Mouse (Mus musculus): ENCODE measurements around the gene St3gal5. TPM values are rescaled to one million over a fixed set of nuclear protein-coding genes. Genes with fewer than 3 reads are reported as not detected.

St3gal5 gene
- polyA plus RNA-seq, 1 experiment from 2014 or later: 28.8 TPM

- no peaks in the 10 kb centered on the region for H3K36me3 ChIP-seq (replicated peaks; ENCODE audit: control insufficient read depth, insufficient read depth, low read depth, low read length)
Observed at GRCm38 (mm10) chr6:72139508-72140193, 42.3 kb downstream of the St3gal5 start.

GRCm38 (mm10) chr6:72140371-72140770 lies 43.0 kb downstream of the St3gal5 start:
- H3K27ac ChIP-seq (replicated peaks; ENCODE audit: low read depth, low read length): no peak overlapping the region
- no peaks in the 10 kb centered on the region for H3K9me3 ChIP-seq (replicated peaks; ENCODE audit: control insufficient read depth, low read length)
- H3K9ac ChIP-seq (replicated peaks; ENCODE audit: low read length): no peak overlapping the region
- WGBS: 82% methylated on average over 8 of the region's 8 CpGs
- H3K27me3 ChIP-seq (ENCODE audit: control insufficient read depth, insufficient read depth, low read length): no peaks in the 10 kb centered on the region
- H3K4me2 ChIP-seq (ENCODE audit: low read depth, low read length): no peak overlapping the region
- DNase-seq (ENCODE audit: low spot score): no peak
- no peak overlapping the region for H3K4me3 ChIP-seq (ENCODE audit: low read depth, low read length)
- ATAC-seq (replicated peaks; ENCODE audit: insufficient number of reproducible peaks, low FRiP score, low TSS enrichment, low read depth): no peak
- H3K4me1 ChIP-seq (ENCODE audit: control insufficient read depth, insufficient read depth, low read length): no peaks in the 10 kb centered on the region
- no peaks in the 10 kb centered on the region for H3K36me3 ChIP-seq (replicated peaks; ENCODE audit: control insufficient read depth, insufficient read depth, low read depth, low read length)

More at GRCm38 (mm10) chr6:72139508-72140193, 42.3 kb downstream of the St3gal5 start:
- Histone ChIP-seq H3K27ac (replicated peaks; ENCODE audit: low read depth, low read length) (no peak overlapping the region), H3K4me1 (ENCODE audit: control insufficient read depth, insufficient read depth, low read length) (no peaks in the 10 kb centered on the region), H3K9me3 (replicated peaks; ENCODE audit: control insufficient read depth, low read length) (no peaks in the 10 kb centered on the region), H3K4me3 (ENCODE audit: low read depth, low read length) (no peak overlapping the region), H3K9ac (replicated peaks; ENCODE audit: low read length) (no peak overlapping the region), H3K4me2 (ENCODE audit: low read depth, low read length) (no peak overlapping the region), H3K27me3 (ENCODE audit: control insufficient read depth, insufficient read depth, low read length) (no peaks in the 10 kb centered on the region)
- WGBS: 86% methylated on average over 9 of the region's 9 CpGs
- DNase-seq (ENCODE audit: low spot score): no peak
- no peak for ATAC-seq (replicated peaks; ENCODE audit: insufficient number of reproducible peaks, low FRiP score, low TSS enrichment, low read depth)

GRCm38 (mm10) chr6:72141191-72141590 lies 43.8 kb downstream of the St3gal5 start:
- WGBS: 51% methylated on average over 10 of the region's 10 CpGs

GRCm38 (mm10) chr6:72142561-72142960 lies 45.2 kb downstream of the St3gal5 start:
- Histone ChIP-seq H3K4me2 (ENCODE audit: low read depth, low read length) (no peak overlapping the region), H3K27ac (replicated peaks; ENCODE audit: low read depth, low read length) (no peak overlapping the region)

More at GRCm38 (mm10) chr6:72141191-72141590, 43.8 kb downstream of the St3gal5 start:
- DNase-seq (ENCODE audit: low spot score) (no peak), ATAC-seq (replicated peaks; ENCODE audit: insufficient number of reproducible peaks, low FRiP score, low TSS enrichment, low read depth) (no peak)
- Histone ChIP-seq H3K4me2 (ENCODE audit: low read depth, low read length) (no peak overlapping the region), H3K4me3 (ENCODE audit: low read depth, low read length) (no peak overlapping the region), H3K27ac (replicated peaks; ENCODE audit: low read depth, low read length) (no peak overlapping the region), H3K4me1 (ENCODE audit: control insufficient read depth, insufficient read depth, low read length) (no peaks in the 10 kb centered on the region), H3K9me3 (replicated peaks; ENCODE audit: control insufficient read depth, low read length) (no peaks in the 10 kb centered on the region), H3K9ac (replicated peaks; ENCODE audit: low read length) (no peak overlapping the region), H3K27me3 (ENCODE audit: control insufficient read depth, insufficient read depth, low read length) (no peaks in the 10 kb centered on the region), H3K36me3 (replicated peaks; ENCODE audit: control insufficient read depth, insufficient read depth, low read depth, low read length) (no peaks in the 10 kb centered on the region)

GRCm38 (mm10) chr6:72144353-72144752 lies 47.0 kb downstream of the St3gal5 start:
- H3K4me3 ChIP-seq (ENCODE audit: low read depth, low read length): no peak overlapping the region
- ATAC-seq (replicated peaks; ENCODE audit: insufficient number of reproducible peaks, low FRiP score, low TSS enrichment, low read depth): 0 out of 2 replicates have a peak, but pooled peaks have one; percentile 34
- H3K9me3 ChIP-seq (replicated peaks; ENCODE audit: control insufficient read depth, low read length): no peaks in the 10 kb centered on the region
- no peaks in the 10 kb centered on the region for H3K4me1 ChIP-seq (ENCODE audit: control insufficient read depth, insufficient read depth, low read length)
- DNase-seq (ENCODE audit: low spot score): no peak
- H3K27ac ChIP-seq (replicated peaks; ENCODE audit: low read depth, low read length): no peak overlapping the region
- 89% methylated on average over 7 of the region's 7 CpGs for WGBS
- no peaks in the 10 kb centered on the region for H3K27me3 ChIP-seq (ENCODE audit: control insufficient read depth, insufficient read depth, low read length)
- H3K36me3 ChIP-seq (replicated peaks; ENCODE audit: control insufficient read depth, insufficient read depth, low read depth, low read length): peaks cover 2% of the 10 kb centered on the region
- no peak overlapping the region for H3K9ac ChIP-seq (replicated peaks; ENCODE audit: low read length)
- no peak overlapping the region for H3K4me2 ChIP-seq (ENCODE audit: low read depth, low read length)

More at GRCm38 (mm10) chr6:72142561-72142960, 45.2 kb downstream of the St3gal5 start:
- no peak for DNase-seq (ENCODE audit: low spot score)
- no peak for ATAC-seq (replicated peaks; ENCODE audit: insufficient number of reproducible peaks, low FRiP score, low TSS enrichment, low read depth)
- H3K4me1 ChIP-seq (ENCODE audit: control insufficient read depth, insufficient read depth, low read length): no peaks in the 10 kb centered on the region
- H3K36me3 ChIP-seq (replicated peaks; ENCODE audit: control insufficient read depth, insufficient read depth, low read depth, low read length): no peaks in the 10 kb centered on the region; the same call in 1 of the 2 replicates
- 94% methylated on average over 4 of the region's 4 CpGs for WGBS
- no peaks in the 10 kb centered on the region for H3K9me3 ChIP-seq (replicated peaks; ENCODE audit: control insufficient read depth, low read length)
- no peaks in the 10 kb centered on the region for H3K27me3 ChIP-seq (ENCODE audit: control insufficient read depth, insufficient read depth, low read length)
- no peak overlapping the region for H3K4me3 ChIP-seq (ENCODE audit: low read depth, low read length)
- no peak overlapping the region for H3K9ac ChIP-seq (replicated peaks; ENCODE audit: low read length)

- H3K27me3 ChIP-seq (ENCODE audit: control insufficient read depth, insufficient read depth, low read length): no peaks in the 10 kb centered on the region
- no peak for ATAC-seq (replicated peaks; ENCODE audit: insufficient number of reproducible peaks, low FRiP score, low TSS enrichment, low read depth)
- WGBS: 68% methylated on average over 14 of the region's 14 CpGs
- H3K27ac ChIP-seq (replicated peaks; ENCODE audit: low read depth, low read length): no peak overlapping the region
- no peaks in the 10 kb centered on the region for H3K4me1 ChIP-seq (ENCODE audit: control insufficient read depth, insufficient read depth, low read length)
- no peak for DNase-seq (ENCODE audit: low spot score)
- H3K36me3 ChIP-seq (replicated peaks; ENCODE audit: control insufficient read depth, insufficient read depth, low read depth, low read length): peaks cover 5% of the 10 kb centered on the region
- H3K4me3 ChIP-seq (ENCODE audit: low read depth, low read length): no peak overlapping the region
- no peak overlapping the region for H3K4me2 ChIP-seq (ENCODE audit: low read depth, low read length)
- H3K9me3 ChIP-seq (replicated peaks; ENCODE audit: control insufficient read depth, low read length): no peaks in the 10 kb centered on the region
- no peak overlapping the region for H3K9ac ChIP-seq (replicated peaks; ENCODE audit: low read length)
Observed at GRCm38 (mm10) chr6:72146803-72147202, 49.4 kb downstream of the St3gal5 start.

- Histone ChIP-seq H3K9ac (replicated peaks; ENCODE audit: low read length) (no peak overlapping the region), H3K4me2 (ENCODE audit: low read depth, low read length) (no peak overlapping the region), H3K9me3 (replicated peaks; ENCODE audit: control insufficient read depth, low read length) (no peaks in the 10 kb centered on the region), H3K27ac (replicated peaks; ENCODE audit: low read depth, low read length) (no peak overlapping the region), H3K27me3 (ENCODE audit: control insufficient read depth, insufficient read depth, low read length) (no peaks in the 10 kb centered on the region), H3K4me1 (ENCODE audit: control insufficient read depth, insufficient read depth, low read length) (no peaks in the 10 kb centered on the region), H3K4me3 (ENCODE audit: low read depth, low read length) (no peak overlapping the region), H3K36me3 (replicated peaks; ENCODE audit: control insufficient read depth, insufficient read depth, low read depth, low read length) (peaks cover 5% of the 10 kb centered on the region)
- ATAC-seq (replicated peaks; ENCODE audit: insufficient number of reproducible peaks, low FRiP score, low TSS enrichment, low read depth): no peak
- WGBS: 93% methylated on average over 4 of the region's 4 CpGs
- no peak for DNase-seq (ENCODE audit: low spot score)
Observed at GRCm38 (mm10) chr6:72148721-72149120, 51.3 kb downstream of the St3gal5 start.

- ATAC-seq (replicated peaks; ENCODE audit: insufficient number of reproducible peaks, low FRiP score, low TSS enrichment, low read depth): no peak
Observed at GRCm38 (mm10) chr6:72149797-72150196, 52.4 kb downstream of the St3gal5 start.

More at GRCm38 (mm10) chr6:72149797-72150196, 52.4 kb downstream of the St3gal5 start:
- no peak overlapping the region for H3K27ac ChIP-seq (replicated peaks; ENCODE audit: low read depth, low read length)
- WGBS: 88% methylated on average over 3 of the region's 3 CpGs
- no peaks in the 10 kb centered on the region for H3K4me1 ChIP-seq (ENCODE audit: control insufficient read depth, insufficient read depth, low read length)
- no peak overlapping the region for H3K9ac ChIP-seq (replicated peaks; ENCODE audit: low read length)
- H3K4me3 ChIP-seq (ENCODE audit: low read depth, low read length): no peak overlapping the region
- DNase-seq (ENCODE audit: low spot score): no peak
- no peak overlapping the region for H3K4me2 ChIP-seq (ENCODE audit: low read depth, low read length)
- H3K9me3 ChIP-seq (replicated peaks; ENCODE audit: control insufficient read depth, low read length): no peaks in the 10 kb centered on the region
- H3K27me3 ChIP-seq (ENCODE audit: control insufficient read depth, insufficient read depth, low read length): no peaks in the 10 kb centered on the region
- peaks cover 5% of the 10 kb centered on the region for H3K36me3 ChIP-seq (replicated peaks; ENCODE audit: control insufficient read depth, insufficient read depth, low read depth, low read length)

Measured in embryonic facial prominence, embryonic 11.5 days (tissue).